7 mouse cellular contexts compared by ENCODE assay signal in the genomic region with DNA sequence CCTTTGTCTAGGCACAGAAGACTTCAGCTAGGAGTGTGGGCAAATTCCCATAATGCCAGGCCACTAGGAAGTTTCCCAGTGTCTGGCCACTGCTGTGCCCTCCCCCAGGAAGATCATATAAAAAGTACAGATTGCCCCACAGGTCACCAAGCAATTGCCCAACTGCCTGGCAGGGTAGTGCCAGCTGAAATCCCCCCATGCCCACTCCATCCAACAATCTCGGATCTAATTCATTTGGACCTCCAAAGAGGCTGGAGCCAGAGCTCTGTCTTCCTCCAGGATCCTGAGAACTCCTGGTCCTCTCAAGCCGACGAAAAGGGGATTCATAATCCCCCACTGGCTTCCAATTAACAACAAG. TPM values are rescaled to one million over a fixed set of nuclear protein-coding genes. Genes with fewer than 3 reads are reported as not detected.
A peak's percentile ranks its signal among the peaks of the same experiment; 100 is the strongest.
DNase-seq lines count a peak whose midpoint lies in the region; ATAC-seq and TF ChIP-seq lines count a peak whose summit lies in the region.

No protein-coding gene starts in this region.

- peaks cover 30% of the 10 kb centered on the region; the same call in 1 of the 2 replicates for H3K4me1 ChIP-seq in lung, embryonic 14.5 days (ENCODE audit: insufficient read depth)
- peaks cover 21% of the 10 kb centered on the region for H3K4me1 ChIP-seq in forebrain, embryonic 11.5 days (replicated peaks; ENCODE audit: control insufficient read depth, insufficient read depth, low read length)
- H3K4me1 ChIP-seq in limb, embryonic 15.5 days, result peaks cover 63% of the 10 kb centered on the region
- H3K4me1 ChIP-seq in stomach, embryonic 14.5 days (ENCODE audit: control insufficient read depth, insufficient read depth, low read length), result peaks cover 45% of the 10 kb centered on the region

- H3K4me3 ChIP-seq in lung, embryonic 14.5 days (ENCODE audit: low read depth, low read length), result peak overlapping the region; percentile 65
- H3K4me3 ChIP-seq in forebrain, embryonic 11.5 days (ENCODE audit: low read depth, low read length), result peak overlapping the region; percentile 49
- peak overlapping the region; percentile 70 for H3K4me3 ChIP-seq in limb, embryonic 15.5 days
- peak overlapping the region; percentile 64 for H3K4me3 ChIP-seq in stomach, embryonic 14.5 days (ENCODE audit: low read depth, low read length)

- no peaks in the 10 kb centered on the region for H3K9me3 ChIP-seq in lung, embryonic 14.5 days (ENCODE audit: low read depth, low read length)
- H3K9me3 ChIP-seq in forebrain, embryonic 11.5 days (ENCODE audit: control insufficient read depth, low read length), result no peaks in the 10 kb centered on the region
- H3K9me3 ChIP-seq in limb, embryonic 15.5 days, result no peaks in the 10 kb centered on the region
- no peaks in the 10 kb centered on the region for H3K9me3 ChIP-seq in stomach, embryonic 14.5 days (ENCODE audit: control insufficient read depth, low read depth, low read length)

- no peak for TF ChIP-seq CTCF in lung, embryonic 14.5 days (IDR thresholded peaks at IDR 0.05; ENCODE audit: low read depth)

- no peak for ATAC-seq in lung, embryonic 14.5 days (ENCODE audit: insufficient read depth)
- ATAC-seq in forebrain, embryonic 11.5 days (replicated peaks; ENCODE audit: low FRiP score), result no peak
- no peak for ATAC-seq in limb, embryonic 15.5 days (ENCODE audit: insufficient number of reproducible peaks, low FRiP score, low TSS enrichment, low read depth)
- no peak for ATAC-seq in stomach, embryonic 14.5 days (ENCODE audit: insufficient number of reproducible peaks, insufficient read depth, low FRiP score, low read depth)
- no peak for ATAC-seq in activated CD4-positive, CD25-positive, alpha-beta regulatory T cell, adult 4 months

- WGBS in lung, embryonic 14.5 days, result 0% methylated on average over 3 of the region's 3 CpGs
- 1% methylated on average over 3 of the region's 3 CpGs for WGBS in forebrain, embryonic 11.5 days
- 0% methylated on average over 3 of the region's 3 CpGs for WGBS in limb, embryonic 15.5 days
- 0% methylated on average over 3 of the region's 3 CpGs for WGBS in stomach, embryonic 14.5 days

- H3K36me3 ChIP-seq in lung, embryonic 14.5 days (ENCODE audit: insufficient read depth), result peaks cover 46% of the 10 kb centered on the region
- H3K36me3 ChIP-seq in forebrain, embryonic 11.5 days (ENCODE audit: control insufficient read depth, insufficient read depth, low read length), result peaks cover 12% of the 10 kb centered on the region; the same call in 1 of the 2 replicates
- H3K36me3 ChIP-seq in limb, embryonic 15.5 days, result peaks cover 52% of the 10 kb centered on the region
- peaks cover 45% of the 10 kb centered on the region for H3K36me3 ChIP-seq in stomach, embryonic 14.5 days (ENCODE audit: control insufficient read depth, insufficient read depth, low read length)

- no peaks in the 10 kb centered on the region; the same call in 1 of the 2 replicates for H3K27me3 ChIP-seq in lung, embryonic 14.5 days (ENCODE audit: insufficient read depth, low read length)
- no peaks in the 10 kb centered on the region for H3K27me3 ChIP-seq in forebrain, embryonic 11.5 days (ENCODE audit: control insufficient read depth, insufficient read depth, low read length)
- no peaks in the 10 kb centered on the region for H3K27me3 ChIP-seq in limb, embryonic 15.5 days
- no peaks in the 10 kb centered on the region for H3K27me3 ChIP-seq in stomach, embryonic 14.5 days (ENCODE audit: control insufficient read depth, insufficient read depth, low read length)

- H3K27ac ChIP-seq in lung, embryonic 14.5 days (ENCODE audit: low read depth), result peak overlapping the region; percentile 99
- H3K27ac ChIP-seq in forebrain, embryonic 11.5 days (ENCODE audit: low read depth, low read length), result peak overlapping the region; percentile 96
- peak overlapping the region; percentile 100 for H3K27ac ChIP-seq in limb, embryonic 15.5 days
- H3K27ac ChIP-seq in stomach, embryonic 14.5 days (ENCODE audit: low read length), result peak overlapping the region; percentile 98

- no peak for DNase-seq in lung, embryonic 14.5 days
- DNase-seq in lung, postnatal 14 days, result no peak
- DNase-seq in forebrain, embryonic 11.5 days (ENCODE audit: low spot score), result no peak
- no peak for DNase-seq in layer of hippocampus, adult 9-11 months

- H3K9ac ChIP-seq in lung, embryonic 14.5 days, result peak overlapping the region; percentile 71
- H3K9ac ChIP-seq in forebrain, embryonic 11.5 days (ENCODE audit: low read length), result peak overlapping the region; percentile 65
- peak overlapping the region; percentile 73 for H3K9ac ChIP-seq in limb, embryonic 15.5 days
- peak overlapping the region; percentile 54 for H3K9ac ChIP-seq in stomach, embryonic 14.5 days (replicated peaks; ENCODE audit: low read depth, low read length)

- H3K4me2 ChIP-seq in lung, embryonic 14.5 days, result peak overlapping the region; percentile 83
- peak overlapping the region; percentile 90 for H3K4me2 ChIP-seq in forebrain, embryonic 11.5 days (ENCODE audit: low read depth, low read length, severe bottlenecking)
- H3K4me2 ChIP-seq in limb, embryonic 15.5 days, result peak overlapping the region; percentile 58
- H3K4me2 ChIP-seq in stomach, embryonic 14.5 days (replicated peaks; ENCODE audit: low read depth, low read length), result peak overlapping the region; percentile 96

RNA-seq across cellular contexts. Expression of a gene that starts 0.9 kb away (rescaled TPM):
- polyA plus RNA-seq in lung, embryonic 14.5 days (2014; fragmentation: Nextera tagmentation; extraction: Ambion mirVana), result 19.1 and 19.4 TPM in 2 replicates
- polyA plus RNA-seq in forebrain, embryonic 11.5 days (2014; fragmentation: Nextera tagmentation; extraction: Ambion mirVana), result 22.6 and 24.0 TPM in 2 replicates
- 14.1 and 16.2 TPM in 2 replicates for polyA plus RNA-seq in limb, embryonic 15.5 days (2015; fragmentation: Nextera tagmentation; extraction: Ambion mirVana)
- 22.2 and 23.2 TPM in 2 replicates for polyA plus RNA-seq in stomach, embryonic 14.5 days (2014; fragmentation: Nextera tagmentation; extraction: Ambion mirVana)
- 10 to 100 TPM in 1 of 2 experiments, 1 to 10 TPM in 1; 4.0 to 10.6 TPM for polyA plus RNA-seq in activated CD4-positive, CD25-positive, alpha-beta regulatory T cell, adult 4 months (2017; shearing (Covaris generic))

RNA-seq across cellular contexts. Expression of a gene that starts 21.7 kb away (rescaled TPM):
- polyA plus RNA-seq in lung, embryonic 14.5 days (2014; fragmentation: Nextera tagmentation; extraction: Ambion mirVana), result 158 and 160 TPM in 2 replicates
- 202 and 207 TPM in 2 replicates for polyA plus RNA-seq in forebrain, embryonic 11.5 days (2014; fragmentation: Nextera tagmentation; extraction: Ambion mirVana)
- 185 and 190 TPM in 2 replicates for polyA plus RNA-seq in limb, embryonic 15.5 days (2015; fragmentation: Nextera tagmentation; extraction: Ambion mirVana)
- 161 and 177 TPM in 2 replicates for polyA plus RNA-seq in stomach, embryonic 14.5 days (2014; fragmentation: Nextera tagmentation; extraction: Ambion mirVana)
- 10 to 100 TPM; 55.4 to 60.6 TPM for polyA plus RNA-seq in activated CD4-positive, CD25-positive, alpha-beta regulatory T cell, adult 4 months (2017; shearing (Covaris generic))

RNA-seq across cellular contexts. Expression of a gene that starts 23.7 kb away (rescaled TPM):
- polyA plus RNA-seq in lung, embryonic 14.5 days (2014; fragmentation: Nextera tagmentation; extraction: Ambion mirVana), result 128 and 132 TPM in 2 replicates
- 191 and 195 TPM in 2 replicates for polyA plus RNA-seq in forebrain, embryonic 11.5 days (2014; fragmentation: Nextera tagmentation; extraction: Ambion mirVana)
- polyA plus RNA-seq in limb, embryonic 15.5 days (2015; fragmentation: Nextera tagmentation; extraction: Ambion mirVana), result 105 and 111 TPM in 2 replicates
- 96.9 and 107 TPM in 2 replicates for polyA plus RNA-seq in stomach, embryonic 14.5 days (2014; fragmentation: Nextera tagmentation; extraction: Ambion mirVana)
- 10 to 100 TPM; 21.6 to 21.9 TPM for polyA plus RNA-seq in activated CD4-positive, CD25-positive, alpha-beta regulatory T cell, adult 4 months (2017; shearing (Covaris generic))

RNA-seq across cellular contexts. Expression of a gene that starts 24.8 kb away (rescaled TPM):
- 0.64 and 1.0 TPM in 2 replicates for polyA plus RNA-seq in lung, embryonic 14.5 days (2014; fragmentation: Nextera tagmentation; extraction: Ambion mirVana)
- polyA plus RNA-seq in forebrain, embryonic 11.5 days (2014; fragmentation: Nextera tagmentation; extraction: Ambion mirVana), result 21.7 and 23.6 TPM in 2 replicates
- polyA plus RNA-seq in limb, embryonic 15.5 days (2015; fragmentation: Nextera tagmentation; extraction: Ambion mirVana), result 2.5 TPM in 2 replicates
- 7.7 and 7.8 TPM in 2 replicates for polyA plus RNA-seq in stomach, embryonic 14.5 days (2014; fragmentation: Nextera tagmentation; extraction: Ambion mirVana)
- under 1 TPM; 0.18 to 0.70 TPM for polyA plus RNA-seq in activated CD4-positive, CD25-positive, alpha-beta regulatory T cell, adult 4 months (2017; shearing (Covaris generic))

RNA-seq across cellular contexts. Expression of a gene that starts 33.8 kb away (rescaled TPM):
- polyA plus RNA-seq in lung, embryonic 14.5 days (2014; fragmentation: Nextera tagmentation; extraction: Ambion mirVana), result 3.2 and 4.2 TPM in 2 replicates
- 0.88 and 1.7 TPM in 2 replicates for polyA plus RNA-seq in forebrain, embryonic 11.5 days (2014; fragmentation: Nextera tagmentation; extraction: Ambion mirVana)
- polyA plus RNA-seq in limb, embryonic 15.5 days (2015; fragmentation: Nextera tagmentation; extraction: Ambion mirVana), result 5.1 and 5.4 TPM in 2 replicates
- polyA plus RNA-seq in stomach, embryonic 14.5 days (2014; fragmentation: Nextera tagmentation; extraction: Ambion mirVana), result 3.2 and 3.9 TPM in 2 replicates
- polyA plus RNA-seq in activated CD4-positive, CD25-positive, alpha-beta regulatory T cell, adult 4 months (2017; shearing (Covaris generic)), result 100 to 1,000 TPM; 125 TPM
